Mouse (Mus musculus) ES-Bruce4 (cell line): ENCODE measurements at regions not wholly inside any gene's neighbourhood (a gene's known extent, or its start where the extent isn't known, plus 50 kb on each side); places are given as distances from the start of the nearest gene placed in this dataset.

Experiments
- CTCF ChIP-seq: IDR thresholded peaks from one replicate; pipeline ENCODE4 v1.8.1; 2011; ENCODE audit warnings: low read depth, low read length
- EP300 ChIP-seq: IDR thresholded peaks from 2 replicates; pipeline ENCODE4 v1.6.1; 2011; ENCODE audit warnings: low read depth, low read length; ENCODE audit not compliant: insufficient read depth
- POLR2A ChIP-seq: IDR thresholded peaks from one replicate; pipeline ENCODE4 v1.8.1; 2011; ENCODE audit warnings: low read length; ENCODE audit not compliant: insufficient read depth

DNA sequence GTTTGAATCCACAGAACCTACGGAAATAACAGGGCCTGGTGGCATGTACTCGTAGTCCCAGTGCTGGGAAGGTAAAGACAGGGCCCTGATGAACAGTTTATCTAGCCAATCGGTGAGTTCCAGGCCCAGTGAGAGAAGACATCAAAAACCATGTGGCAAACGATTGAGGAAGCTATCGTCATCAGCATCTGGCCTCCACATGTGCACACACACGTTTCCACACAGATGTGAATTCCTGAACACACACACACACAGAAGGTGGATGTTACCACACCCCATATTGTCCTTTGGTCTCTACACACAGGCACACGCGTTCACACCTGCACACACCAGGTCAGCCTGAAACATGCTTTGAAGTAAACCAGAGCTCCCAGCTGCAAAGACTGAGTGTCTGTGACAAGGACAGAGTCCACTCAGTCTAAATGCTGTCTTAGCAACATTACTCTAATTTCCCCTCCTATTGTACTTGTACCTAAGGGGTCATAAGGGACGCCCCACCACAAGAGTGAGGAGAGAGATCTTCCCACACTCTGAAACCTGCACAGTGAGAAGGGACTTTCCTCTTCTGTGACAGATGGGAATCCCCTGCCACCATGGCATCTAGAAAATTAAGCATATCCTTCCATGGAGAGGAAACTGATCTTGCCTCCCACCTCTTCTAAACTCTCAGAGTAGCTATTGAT lies 159.1 kb upstream of the Tbl1xr1 start:
- TF ChIP-seq CTCF (no peak), POLR2A (no peak), EP300 (no peak)
